Mouse (Mus musculus): ENCODE data around the gene Alkbh6. TPM values are rescaled to one million over a fixed set of nuclear protein-coding genes. Genes with fewer than 3 reads are reported as not detected.

The Alkbh6 gene
- polyA plus RNA-seq, 1 experiment from 2014 or later: 101 TPM

DNA sequence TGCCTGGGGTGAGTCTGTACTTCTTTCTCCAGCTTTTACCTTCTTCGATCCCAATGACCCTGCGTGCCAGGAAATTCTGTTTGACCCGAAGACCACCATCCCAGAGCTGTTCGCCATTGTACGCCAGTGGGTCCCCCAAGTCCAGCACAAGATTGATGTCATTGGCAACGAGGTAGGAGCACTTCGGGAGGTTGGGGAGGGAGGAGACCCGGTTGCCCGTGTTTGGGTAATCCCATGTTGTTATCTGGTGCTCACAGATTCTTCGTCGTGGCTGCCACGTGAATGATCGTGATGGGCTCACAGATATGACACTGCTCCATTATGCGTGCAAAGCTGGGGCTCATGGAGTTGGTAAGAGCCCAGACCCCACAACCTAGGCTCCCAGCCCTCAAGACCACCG, 11.7 kb upstream of the Alkbh6 start:
- Histone ChIP-seq H3K27me3 (no peaks in the 10 kb centered on the region), H3K9me3 (no peaks in the 10 kb centered on the region), H3K9ac (replicated peaks) (no peak overlapping the region), H3K4me1 (replicated peaks) (peaks cover 10% of the 10 kb centered on the region), H3K27ac (no peak overlapping the region), H3K4me3 (replicated peaks) (no peak overlapping the region), H3K4me2 (no peak overlapping the region), H3K36me3 (peaks cover 88% of the 10 kb centered on the region)
- no peak for ATAC-seq (ENCODE audit: insufficient number of reproducible peaks, insufficient read depth, low FRiP score, low TSS enrichment, low read depth)
- 92% methylated on average over 15 of the region's 15 CpGs for WGBS

DNA sequence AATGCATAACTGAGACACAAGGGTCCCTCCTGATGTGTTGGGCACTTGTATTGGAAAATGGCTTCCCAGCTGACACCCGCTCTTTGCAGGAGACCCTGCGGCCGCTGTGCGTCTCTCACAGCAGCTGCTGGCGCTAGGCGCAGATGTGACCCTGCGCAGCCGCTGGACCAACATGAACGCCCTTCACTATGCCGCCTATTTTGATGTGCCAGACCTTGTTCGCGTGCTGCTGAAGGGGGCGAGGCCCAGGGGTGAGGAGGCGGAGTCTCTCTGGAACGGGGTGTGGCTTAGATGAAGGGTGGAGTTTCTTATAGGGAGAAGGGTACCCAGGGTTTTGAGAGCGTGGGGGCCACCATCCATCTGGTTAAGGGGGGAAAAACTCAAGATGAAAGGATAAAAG, 11.3 kb upstream of the Alkbh6 start:
- WGBS: 82% methylated on average over 16 of the region's 16 CpGs
- no peak for ATAC-seq (ENCODE audit: insufficient number of reproducible peaks, insufficient read depth, low FRiP score, low TSS enrichment, low read depth)
- H3K4me2 ChIP-seq: no peak overlapping the region
- peaks cover 92% of the 10 kb centered on the region for H3K36me3 ChIP-seq
- H3K9ac ChIP-seq (replicated peaks): no peak overlapping the region
- peaks cover 7% of the 10 kb centered on the region for H3K4me1 ChIP-seq (replicated peaks)
- H3K27ac ChIP-seq: no peak overlapping the region
- H3K9me3 ChIP-seq: no peaks in the 10 kb centered on the region
- no peak overlapping the region for H3K4me3 ChIP-seq (replicated peaks)
- H3K27me3 ChIP-seq: no peaks in the 10 kb centered on the region

DNA sequence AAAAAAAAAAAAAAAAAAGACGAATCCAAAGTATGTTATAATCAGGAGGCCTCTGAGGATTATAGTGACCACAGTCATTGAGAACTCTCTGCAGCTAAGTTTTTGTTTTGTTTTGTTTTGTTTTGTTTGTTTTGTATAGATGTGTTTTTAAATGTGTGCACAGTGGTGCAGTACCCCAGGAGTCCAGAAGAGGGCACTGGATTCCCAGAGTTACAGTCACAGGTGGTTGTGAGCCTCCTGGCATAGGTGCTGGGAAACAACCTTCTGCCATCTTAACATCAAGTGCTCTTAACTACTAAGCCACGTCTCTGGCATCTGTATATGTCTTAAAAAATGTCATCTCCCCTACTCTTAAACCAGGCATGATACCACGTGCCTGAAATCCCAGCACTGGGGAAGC, 7.6 kb upstream of the Alkbh6 start:
- 47% methylated on average over 3 of the region's 3 CpGs for WGBS
- Histone ChIP-seq H3K27ac (no peak overlapping the region), H3K36me3 (peaks cover 89% of the 10 kb centered on the region), H3K4me1 (replicated peaks) (no peaks in the 10 kb centered on the region), H3K4me3 (replicated peaks) (no peak overlapping the region), H3K9me3 (no peaks in the 10 kb centered on the region), H3K27me3 (no peaks in the 10 kb centered on the region), H3K9ac (replicated peaks) (no peak overlapping the region), H3K4me2 (no peak overlapping the region)
- no peak for ATAC-seq (ENCODE audit: insufficient number of reproducible peaks, insufficient read depth, low FRiP score, low TSS enrichment, low read depth)

DNA sequence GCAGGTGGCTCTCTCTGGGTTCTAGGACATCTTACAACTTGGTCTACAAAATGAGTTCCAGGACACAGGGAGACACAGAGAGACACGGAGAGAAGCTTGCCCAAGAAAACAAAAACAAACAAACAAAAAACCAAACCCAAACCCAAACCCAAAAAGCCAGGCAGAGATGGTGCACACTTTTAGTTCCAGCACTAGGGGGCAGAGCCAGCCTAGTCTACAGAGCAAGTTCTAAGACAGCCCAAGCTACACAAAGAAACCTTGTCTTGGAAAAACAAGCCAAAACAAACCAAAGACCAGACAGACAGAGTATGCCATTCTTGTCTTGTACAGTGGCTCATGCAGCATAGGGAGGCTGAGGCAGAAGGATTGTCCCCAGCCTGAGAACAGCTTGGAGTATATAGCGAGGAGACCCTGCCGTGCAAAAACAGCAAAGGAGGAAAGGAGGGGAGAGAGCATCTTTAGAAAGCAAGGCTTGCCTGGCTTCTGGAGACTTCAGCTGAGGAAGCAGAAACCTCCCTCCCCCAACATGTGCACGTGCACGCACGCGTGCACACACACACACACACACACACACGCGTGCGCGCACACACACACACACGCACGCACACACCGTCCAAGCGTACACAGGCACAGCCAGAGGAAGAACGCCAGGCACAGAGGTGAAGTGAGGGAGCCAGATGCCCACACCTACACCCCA, 2.3 kb upstream of the Alkbh6 start:
- 93% methylated on average over 16 of the region's 16 CpGs for WGBS
- no peak overlapping the region for H3K4me3 ChIP-seq (replicated peaks)
- H3K36me3 ChIP-seq: peaks cover 63% of the 10 kb centered on the region
- no peaks in the 10 kb centered on the region for H3K27me3 ChIP-seq
- no peak for ATAC-seq (ENCODE audit: insufficient number of reproducible peaks, insufficient read depth, low FRiP score, low TSS enrichment, low read depth)
- H3K9ac ChIP-seq (replicated peaks): no peak overlapping the region
- H3K4me1 ChIP-seq (replicated peaks): peaks cover 18% of the 10 kb centered on the region
- H3K4me2 ChIP-seq: no peak overlapping the region
- peak overlapping the region; percentile 29; the same call in 1 of the 2 replicates for H3K27ac ChIP-seq
- H3K9me3 ChIP-seq: no peaks in the 10 kb centered on the region

DNA sequence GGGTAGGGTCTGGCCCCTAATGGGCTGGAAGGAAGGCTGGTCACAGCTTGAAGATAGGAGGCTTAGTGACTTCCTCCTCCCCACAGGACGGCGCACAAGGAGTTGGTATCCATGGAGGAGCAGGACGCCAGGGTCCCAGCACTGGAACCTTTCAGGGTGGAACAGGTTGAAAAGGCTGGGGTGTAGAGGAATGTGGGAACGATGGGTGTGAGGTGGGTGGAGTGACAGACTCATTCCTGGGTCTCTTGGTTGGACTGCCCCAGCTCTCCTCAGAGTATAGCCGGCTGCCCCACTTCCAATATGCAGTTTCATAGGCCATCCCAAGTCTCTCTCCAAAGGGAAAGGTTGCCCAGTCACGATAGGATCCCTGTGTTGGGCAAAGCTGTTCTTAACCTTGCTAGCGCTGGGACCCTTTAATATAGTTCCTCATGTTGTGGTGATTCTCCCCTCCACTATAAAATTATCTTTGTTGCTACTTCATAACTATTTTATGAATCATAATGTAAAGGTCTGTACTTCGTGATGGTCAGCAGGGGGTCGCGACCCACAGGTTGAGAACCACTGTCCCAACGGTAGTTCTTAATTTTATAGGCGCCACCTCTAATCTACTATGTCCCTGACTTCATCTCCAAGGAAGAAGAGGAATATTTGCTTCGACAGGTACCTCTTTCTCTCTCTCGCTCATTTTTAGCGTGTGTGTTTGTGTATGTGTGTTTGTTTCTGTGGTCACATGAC, 1.0 kb downstream of the Alkbh6 start:
- no peak overlapping the region for H3K27ac ChIP-seq
- no peak for ATAC-seq (ENCODE audit: insufficient number of reproducible peaks, insufficient read depth, low FRiP score, low TSS enrichment, low read depth)

DNA sequence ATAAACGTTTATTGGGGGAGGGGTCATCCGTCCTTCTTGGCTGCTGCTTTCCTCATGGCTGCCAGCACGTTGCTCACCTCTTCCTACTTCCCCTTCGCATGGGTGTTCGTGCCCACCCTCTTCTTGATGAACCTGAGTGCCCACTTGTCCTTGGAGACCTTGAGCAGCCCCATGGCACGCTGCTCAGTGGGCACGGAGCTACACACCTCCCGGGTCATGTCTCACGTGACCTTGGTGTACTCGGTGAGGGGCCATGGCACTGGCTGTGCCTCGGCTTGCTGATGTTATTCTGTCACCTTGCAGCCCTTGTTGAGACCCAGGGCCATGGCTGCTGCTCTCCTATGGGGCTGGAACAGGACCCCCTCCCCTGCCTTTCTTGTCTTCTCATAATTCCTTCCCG, 1.6 kb downstream of the Alkbh6 start:
- 88% methylated on average over 12 of the region's 12 CpGs for WGBS
- H3K27ac ChIP-seq: no peak overlapping the region
- H3K9ac ChIP-seq (replicated peaks): no peak overlapping the region
- peaks cover 34% of the 10 kb centered on the region for H3K4me1 ChIP-seq (replicated peaks)
- no peaks in the 10 kb centered on the region for H3K27me3 ChIP-seq
- H3K9me3 ChIP-seq: no peaks in the 10 kb centered on the region
- no peak for ATAC-seq (ENCODE audit: insufficient number of reproducible peaks, insufficient read depth, low FRiP score, low TSS enrichment, low read depth)
- H3K36me3 ChIP-seq: peaks cover 58% of the 10 kb centered on the region
- peak overlapping the region; percentile 91; the same call in 1 of the 2 replicates for H3K4me2 ChIP-seq
- H3K4me3 ChIP-seq (replicated peaks): no peak overlapping the region

More for the DNA sequence above, 1.0 kb downstream of the Alkbh6 start:
- 63% methylated on average over 15 of the region's 15 CpGs for WGBS
- Histone ChIP-seq H3K9ac (replicated peaks) (peak overlapping the region; percentile 74), H3K4me3 (replicated peaks) (peak overlapping the region; percentile 69), H3K36me3 (peaks cover 60% of the 10 kb centered on the region), H3K9me3 (no peaks in the 10 kb centered on the region), H3K4me1 (replicated peaks) (peaks cover 29% of the 10 kb centered on the region), H3K4me2 (peak overlapping the region; percentile 91), H3K27me3 (no peaks in the 10 kb centered on the region)

DNA sequence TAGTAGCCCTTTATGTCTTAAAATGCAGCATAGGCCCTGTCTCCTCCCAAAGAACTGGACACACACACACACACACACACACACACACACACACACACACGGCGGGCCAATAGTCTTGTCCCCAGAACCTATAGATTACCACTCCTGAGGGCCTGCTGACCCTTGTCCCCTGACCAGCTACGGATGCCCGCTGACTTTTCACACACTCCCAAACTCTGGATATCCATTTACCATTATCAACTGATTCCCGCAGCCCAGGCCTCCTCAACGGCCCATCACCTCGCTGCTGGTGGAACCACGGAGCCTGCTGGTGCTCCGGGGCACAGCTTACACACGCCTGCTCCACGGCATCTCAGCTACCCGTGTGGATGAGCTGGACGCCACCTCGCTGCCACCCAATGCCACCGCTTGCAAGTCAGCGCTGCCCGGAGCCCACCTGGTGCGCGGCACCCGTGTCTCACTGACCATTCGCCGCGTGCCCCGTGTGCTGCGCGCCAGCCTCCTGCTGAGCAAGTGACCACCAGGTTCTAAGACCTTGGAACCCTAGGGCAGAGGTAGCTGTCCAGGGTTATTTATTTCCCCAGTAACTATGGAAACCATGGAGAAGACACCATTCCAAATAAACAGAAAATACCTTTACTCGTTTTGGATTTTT, 5.3 kb downstream of the Alkbh6 start:
- ATAC-seq (ENCODE audit: insufficient number of reproducible peaks, insufficient read depth, low FRiP score, low TSS enrichment, low read depth): no peak
- Histone ChIP-seq H3K9ac (replicated peaks) (no peak overlapping the region), H3K9me3 (no peaks in the 10 kb centered on the region), H3K36me3 (peaks cover 57% of the 10 kb centered on the region), H3K4me2 (no peak overlapping the region), H3K4me1 (replicated peaks) (peaks cover 39% of the 10 kb centered on the region), H3K27ac (0 out of 2 replicates have a peak overlapping the region, but pooled peaks have one; percentile 41), H3K27me3 (no peaks in the 10 kb centered on the region), H3K4me3 (replicated peaks) (no peak overlapping the region)
- WGBS: 46% methylated on average over 27 of the region's 27 CpGs

DNA sequence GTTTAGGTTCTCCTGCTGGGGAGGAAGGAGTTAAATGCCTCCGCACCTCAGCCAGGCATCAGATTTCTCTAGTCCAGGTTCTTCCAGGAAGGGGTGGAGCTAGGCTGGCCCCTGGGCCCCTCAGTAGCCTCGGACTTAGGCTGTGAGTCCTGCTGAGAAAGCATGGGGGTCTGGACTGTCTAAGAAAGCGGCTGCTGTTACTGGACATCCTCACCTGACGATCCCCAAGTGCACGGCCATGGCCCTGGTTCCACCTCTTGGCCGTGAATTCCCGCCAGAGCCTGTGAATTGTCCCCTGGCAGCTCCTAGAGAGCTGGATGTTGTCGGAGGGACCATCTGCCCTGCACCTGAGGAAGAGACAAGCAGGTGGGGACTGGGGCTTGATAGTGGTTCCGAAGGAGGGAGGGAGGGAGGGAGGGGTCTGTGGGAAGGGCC, 6.2 kb downstream of the Alkbh6 start, which contains the start of gene Syne4:
Gene Syne4 (plus strand): TSS at position 87 of the 435 bp plus-strand sequence.
- peak; percentile 79 for ATAC-seq (ENCODE audit: insufficient number of reproducible peaks, insufficient read depth, low FRiP score, low TSS enrichment, low read depth)
- H3K4me2 ChIP-seq: peak within 1 kb of the TSS; percentile 66
- H3K9ac ChIP-seq (replicated peaks): peak within 1 kb of the TSS; percentile 74
- peak within 1 kb of the TSS; percentile 61 for H3K4me3 ChIP-seq (replicated peaks)
- 0% methylated on average over 9 of the region's 9 CpGs for WGBS
- H3K27ac ChIP-seq: peak within 1 kb of the TSS; percentile 87
- no peaks in the 10 kb centered on the region for H3K9me3 ChIP-seq
- H3K36me3 ChIP-seq: peaks cover 64% of the 10 kb centered on the region
- peaks cover 32% of the 10 kb centered on the region for H3K4me1 ChIP-seq (replicated peaks)
- no peaks in the 10 kb centered on the region for H3K27me3 ChIP-seq

- peak overlapping the region; percentile 66 for H3K4me2 ChIP-seq
- 74% methylated on average over 13 of the region's 13 CpGs for WGBS
- no peaks in the 10 kb centered on the region for H3K27me3 ChIP-seq
- H3K27ac ChIP-seq: peak overlapping the region; percentile 87; the same call in 1 of the 2 replicates
- no peak for ATAC-seq (ENCODE audit: insufficient number of reproducible peaks, insufficient read depth, low FRiP score, low TSS enrichment, low read depth)
- no peaks in the 10 kb centered on the region for H3K9me3 ChIP-seq
- H3K36me3 ChIP-seq: peaks cover 59% of the 10 kb centered on the region
- H3K4me1 ChIP-seq (replicated peaks): peaks cover 27% of the 10 kb centered on the region
- peak overlapping the region; percentile 74 for H3K9ac ChIP-seq (replicated peaks)
- H3K4me3 ChIP-seq (replicated peaks): peak overlapping the region; percentile 61
These were observed 7.3 kb downstream of the Alkbh6 start for GRCm38 (mm10) chr7:30315559-30316529.

GRCm38 (mm10) chr7:30318142-30318541, 9.6 kb downstream of the Alkbh6 start:
- Histone ChIP-seq H3K4me2 (no peak overlapping the region), H3K9ac (replicated peaks) (no peak overlapping the region), H3K27ac (no peak overlapping the region), H3K36me3 (peaks cover 39% of the 10 kb centered on the region), H3K4me3 (replicated peaks) (no peak overlapping the region), H3K9me3 (no peaks in the 10 kb centered on the region), H3K4me1 (replicated peaks) (peaks cover 40% of the 10 kb centered on the region), H3K27me3 (no peaks in the 10 kb centered on the region)
- ATAC-seq (ENCODE audit: insufficient number of reproducible peaks, insufficient read depth, low FRiP score, low TSS enrichment, low read depth): no peak
- WGBS: 84% methylated on average over 3 of the region's 3 CpGs
